Mouse (Mus musculus) ES-Bruce4 (cell line): ENCODE measurements around the gene Farsb.

ENCODE experiments used
- CTCF ChIP-seq: IDR thresholded peaks from one replicate; pipeline ENCODE4 v1.8.1; 2011; ENCODE audit warnings: low read depth, low read length
- POLR2A ChIP-seq: IDR thresholded peaks from one replicate; pipeline ENCODE4 v1.8.1; 2011; ENCODE audit warnings: low read length; ENCODE audit not compliant: insufficient read depth

DNA sequence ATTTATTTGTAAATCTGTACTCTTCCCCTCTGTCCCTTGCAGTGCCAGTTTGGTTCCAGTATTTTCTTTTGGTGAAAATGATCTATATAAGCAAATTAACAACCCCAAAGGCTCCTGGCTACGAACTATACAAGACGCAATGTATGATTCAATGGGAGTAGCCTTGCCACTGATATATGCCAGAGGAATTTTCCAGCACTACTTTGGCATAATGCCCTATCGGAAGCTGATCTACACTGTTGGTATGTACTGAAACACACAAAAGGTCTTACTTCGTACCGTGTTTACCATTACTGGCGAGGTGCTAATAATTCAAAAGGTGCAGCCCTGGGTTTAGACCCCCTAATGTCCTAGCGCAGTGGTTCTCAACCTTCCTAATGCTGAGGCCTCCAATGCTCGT, 40.3 kb upstream of the Farsb start:
- TF ChIP-seq POLR2A (no peak), CTCF (no peak)
